Mouse (Mus musculus): ENCODE data around the gene Mss51. TPM values are rescaled to one million over a fixed set of nuclear protein-coding genes. Genes with fewer than 3 reads are reported as not detected.
A peak's percentile ranks its signal among the peaks of the same experiment; 100 is the strongest.

The Mss51 gene
- polyA plus RNA-seq (2016; fragmentation: Nextera tagmentation; extraction: Ambion mirVana): 1.3 and 1.4 TPM in 2 replicates

DNA sequence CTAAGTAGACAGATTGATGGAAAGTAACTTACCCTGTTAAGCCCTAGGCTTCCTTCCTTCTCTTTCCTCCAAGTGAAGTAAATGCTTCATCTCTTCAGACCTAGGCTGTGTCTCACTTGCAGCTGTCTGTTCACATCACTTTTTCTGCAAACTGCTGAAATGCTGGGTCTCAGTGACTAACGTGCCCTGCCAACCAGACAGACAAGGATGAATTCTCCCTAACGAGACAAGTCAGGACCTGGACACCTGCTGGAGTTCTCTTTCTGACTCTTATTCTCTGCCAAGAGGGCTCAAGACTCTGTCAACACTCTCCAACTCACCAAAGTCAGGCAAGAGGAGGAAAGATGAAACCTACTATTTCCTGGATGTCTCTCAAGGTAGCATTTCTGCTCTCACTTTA lies at the start of gene Mss51:
Mss51 (minus strand) TSS at position 299 of the 400 bp plus-strand sequence.
- no peak for ATAC-seq (ENCODE audit: insufficient number of reproducible peaks, insufficient read depth, low FRiP score, low TSS enrichment, low read depth)
- 68% methylated on average over 2 of the region's 2 CpGs for WGBS

DNA sequence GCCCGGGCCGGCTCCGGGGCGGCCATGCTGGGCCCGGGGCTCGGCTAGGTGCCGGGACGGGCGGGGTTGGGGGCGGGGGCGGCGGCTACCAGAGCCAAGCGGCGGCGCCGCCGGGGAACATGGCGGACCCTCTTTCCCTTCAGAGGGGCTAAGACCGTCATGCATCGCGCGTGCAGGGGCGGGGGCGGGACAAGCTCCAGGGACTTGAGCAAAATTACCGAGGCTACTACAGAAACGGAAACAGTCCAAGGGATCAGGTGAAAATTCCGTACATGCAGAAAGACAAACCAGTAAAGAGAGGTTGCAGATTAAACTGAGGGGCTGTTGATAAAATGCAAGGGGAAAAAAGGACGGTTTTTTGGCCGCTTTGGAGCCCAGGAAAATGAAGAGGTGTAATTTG lies 49.7 kb upstream of the Mss51 start, which contains the start of gene Ppp3cb:
Ppp3cb (minus strand) TSS at position 159 of the 400 bp plus-strand sequence.
- peak within 1 kb of the TSS; percentile 94 for H3K4me3 ChIP-seq (replicated peaks)
- peak within 1 kb of the TSS; percentile 99 for H3K27ac ChIP-seq
- peak; percentile 90 for ATAC-seq (ENCODE audit: insufficient number of reproducible peaks, insufficient read depth, low FRiP score, low TSS enrichment, low read depth)
- H3K27me3 ChIP-seq: no peaks in the 10 kb centered on the region
- H3K36me3 ChIP-seq: peaks cover 30% of the 10 kb centered on the region
- peak within 1 kb of the TSS; percentile 61 for H3K4me2 ChIP-seq
- no peaks in the 10 kb centered on the region for H3K9me3 ChIP-seq
- H3K4me1 ChIP-seq (replicated peaks): peaks cover 5% of the 10 kb centered on the region
- WGBS: under 1% methylated on average over 29 of the region's 29 CpGs
- H3K9ac ChIP-seq (replicated peaks): peak within 1 kb of the TSS; percentile 98

More for the DNA sequence above, at the start of gene Mss51:
- H3K27ac ChIP-seq: no peak within 1 kb of the TSS
- no peak within 1 kb of the TSS for H3K4me2 ChIP-seq
- H3K36me3 ChIP-seq: peaks cover 51% of the 10 kb centered on the region
- H3K9me3 ChIP-seq: no peaks in the 10 kb centered on the region
- no peak within 1 kb of the TSS for H3K4me3 ChIP-seq (replicated peaks)
- H3K27me3 ChIP-seq: no peaks in the 10 kb centered on the region
- no peak within 1 kb of the TSS for H3K9ac ChIP-seq (replicated peaks)
- no peaks in the 10 kb centered on the region; the same call in 1 of the 2 replicates for H3K4me1 ChIP-seq (replicated peaks)

DNA sequence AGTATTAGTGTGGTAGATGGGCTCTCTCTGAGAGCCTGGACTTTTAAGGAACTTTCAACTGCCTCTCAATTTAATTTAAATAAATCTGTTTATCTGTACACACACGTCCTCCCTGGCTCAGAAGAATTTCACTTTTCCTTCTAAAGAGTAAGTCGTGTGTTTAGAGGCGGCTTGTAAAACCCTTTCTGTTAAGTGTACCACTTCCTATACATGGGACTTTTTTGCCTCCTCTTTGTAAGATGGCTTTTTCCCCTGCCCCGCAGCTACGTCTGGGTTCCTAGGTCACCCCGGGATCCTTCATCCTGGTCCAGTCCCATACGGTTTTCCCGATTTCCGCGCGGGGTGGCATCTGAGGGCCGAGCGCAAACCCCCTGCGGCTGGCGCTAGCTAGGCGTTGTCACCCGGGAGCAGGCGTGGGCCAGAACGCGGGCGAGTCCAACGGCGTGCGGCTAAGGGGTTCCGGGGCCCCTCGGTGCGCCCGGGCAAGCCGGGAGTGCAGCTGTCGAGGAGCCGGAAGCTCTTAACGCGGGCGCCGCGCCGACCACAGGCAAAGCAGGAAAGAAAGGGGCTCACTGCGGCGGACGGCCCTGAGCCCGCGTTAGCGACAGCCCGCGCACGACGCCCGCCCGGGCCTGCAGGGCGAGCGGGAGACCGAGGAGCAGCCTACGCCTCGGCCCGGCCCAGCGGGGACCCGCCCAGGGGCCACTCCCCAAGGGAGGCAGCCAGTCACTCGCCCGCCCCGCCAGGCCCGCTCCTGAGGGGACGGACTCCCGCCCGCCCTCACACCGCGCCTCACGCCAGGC lies 49.0 kb upstream of the Mss51 start:
- Histone ChIP-seq H3K4me2 (peak overlapping the region; percentile 61), H3K36me3 (peaks cover 26% of the 10 kb centered on the region), H3K9me3 (no peaks in the 10 kb centered on the region), H3K4me3 (replicated peaks) (peak overlapping the region; percentile 94), H3K27me3 (no peaks in the 10 kb centered on the region), H3K27ac (peak overlapping the region; percentile 99), H3K9ac (replicated peaks) (peak overlapping the region; percentile 98), H3K4me1 (replicated peaks) (peaks cover 5% of the 10 kb centered on the region)
- WGBS: under 1% methylated on average over 60 of the region's 67 CpGs
- peak; percentile 94 for ATAC-seq (ENCODE audit: insufficient number of reproducible peaks, insufficient read depth, low FRiP score, low TSS enrichment, low read depth)

DNA sequence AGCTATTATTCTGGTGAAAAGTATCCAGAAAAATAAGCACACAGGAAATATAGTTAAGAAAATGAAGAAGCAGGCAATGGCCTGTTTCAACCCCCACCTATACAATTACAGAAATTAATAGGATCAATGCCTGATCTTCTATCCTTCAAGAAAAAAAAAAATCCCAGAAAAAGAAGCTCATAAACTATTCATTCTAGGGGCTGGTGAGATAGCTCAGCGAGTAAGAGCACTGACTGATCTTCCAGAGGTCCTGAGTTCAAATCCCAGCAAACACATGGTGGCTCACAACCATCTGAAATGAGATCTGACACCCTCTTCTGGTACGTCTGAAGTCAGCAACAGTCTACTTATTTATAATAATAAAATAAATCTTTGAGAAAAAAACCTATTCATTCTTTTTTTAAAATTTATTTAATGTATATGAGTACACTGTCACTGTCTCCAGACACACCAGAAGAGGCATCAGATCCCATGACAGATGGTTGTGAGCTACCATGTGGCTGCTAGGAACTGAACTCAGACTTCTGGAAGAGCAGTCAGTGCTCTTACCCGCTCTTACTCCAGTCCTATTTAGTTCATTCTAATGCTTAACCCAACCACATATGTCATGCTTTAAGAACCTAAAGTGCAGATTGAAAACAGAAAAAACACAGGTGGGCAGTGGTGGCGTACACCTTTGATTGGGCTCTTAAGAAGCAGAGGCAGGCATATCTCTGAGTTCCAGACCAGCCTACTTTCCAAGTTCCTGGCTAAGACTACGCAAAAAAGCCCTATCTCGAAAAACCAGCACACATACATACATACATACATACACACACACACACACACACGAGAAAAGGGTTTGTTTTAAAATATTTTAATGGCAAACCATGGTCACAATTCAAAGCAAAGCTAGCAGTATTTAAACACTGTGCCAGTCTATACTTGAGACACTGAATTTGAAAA lies 48.0 kb upstream of the Mss51 start:
- peaks cover 5% of the 10 kb centered on the region for H3K4me1 ChIP-seq (replicated peaks)
- H3K4me3 ChIP-seq (replicated peaks): peak overlapping the region; percentile 94
- H3K36me3 ChIP-seq: peaks cover 17% of the 10 kb centered on the region
- no peaks in the 10 kb centered on the region for H3K9me3 ChIP-seq
- H3K27me3 ChIP-seq: no peaks in the 10 kb centered on the region
- ATAC-seq (ENCODE audit: insufficient number of reproducible peaks, insufficient read depth, low FRiP score, low TSS enrichment, low read depth): no peak
- H3K9ac ChIP-seq (replicated peaks): no peak overlapping the region
- peak overlapping the region; percentile 61 for H3K4me2 ChIP-seq
- no peak overlapping the region for H3K27ac ChIP-seq
- 81% methylated on average over 7 of the region's 7 CpGs for WGBS

DNA sequence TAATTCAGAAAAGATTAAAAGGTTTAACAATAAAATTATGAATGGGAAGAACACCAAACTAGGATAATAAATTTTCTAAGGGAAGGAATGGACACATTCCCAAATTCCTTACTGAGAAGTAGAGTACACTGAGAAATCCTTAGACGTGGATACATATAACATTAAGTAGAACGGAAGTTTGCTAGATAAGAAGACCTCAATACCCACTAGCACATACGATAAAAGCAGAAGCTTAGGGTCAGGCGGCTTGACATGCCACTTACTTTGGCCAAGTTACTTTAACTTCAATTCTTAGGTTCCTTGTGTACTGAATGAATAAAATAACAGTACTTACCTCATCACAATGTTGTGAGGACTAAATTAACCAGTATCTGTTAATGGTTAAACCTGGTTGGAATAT lies 32.9 kb upstream of the Mss51 start:
- no peak overlapping the region for H3K4me3 ChIP-seq (replicated peaks)
- no peak overlapping the region for H3K27ac ChIP-seq
- H3K4me1 ChIP-seq (replicated peaks): no peaks in the 10 kb centered on the region
- H3K36me3 ChIP-seq: 0 out of 2 replicates have a peak, but pooled peaks cover under 1% of the 10 kb centered on the region
- H3K27me3 ChIP-seq: no peaks in the 10 kb centered on the region
- no peak overlapping the region for H3K4me2 ChIP-seq
- WGBS: 93% methylated on average over 4 of the region's 4 CpGs
- ATAC-seq (ENCODE audit: insufficient number of reproducible peaks, insufficient read depth, low FRiP score, low TSS enrichment, low read depth): no peak
- H3K9me3 ChIP-seq: no peaks in the 10 kb centered on the region
- no peak overlapping the region for H3K9ac ChIP-seq (replicated peaks)

DNA sequence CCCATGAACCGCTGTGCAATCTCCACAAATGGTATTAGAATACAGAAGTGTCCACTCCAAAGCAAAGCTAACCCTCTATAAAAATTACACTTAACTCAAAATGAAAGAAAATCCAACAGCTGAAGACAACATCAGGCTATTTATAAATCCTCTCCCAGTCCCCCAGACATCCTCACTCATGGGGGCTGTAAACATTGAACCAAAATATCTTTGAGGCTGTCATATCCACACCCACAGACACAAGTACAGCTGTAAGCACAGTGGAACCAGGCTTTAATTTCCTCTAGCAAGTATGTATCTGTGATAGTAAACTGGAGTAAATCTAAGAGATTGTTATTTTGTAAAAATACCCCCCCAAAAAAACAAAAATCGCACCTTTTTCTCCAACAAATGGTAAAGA lies 23.5 kb upstream of the Mss51 start:
- ATAC-seq (ENCODE audit: insufficient number of reproducible peaks, insufficient read depth, low FRiP score, low TSS enrichment, low read depth): no peak
- H3K4me3 ChIP-seq (replicated peaks): no peak overlapping the region
- H3K9ac ChIP-seq (replicated peaks): no peak overlapping the region
- no peaks in the 10 kb centered on the region for H3K27me3 ChIP-seq
- H3K9me3 ChIP-seq: no peaks in the 10 kb centered on the region
- peaks cover 53% of the 10 kb centered on the region for H3K36me3 ChIP-seq
- WGBS: 95% methylated on average over 2 of the region's 2 CpGs
- H3K27ac ChIP-seq: no peak overlapping the region
- H3K4me2 ChIP-seq: no peak overlapping the region
- no peaks in the 10 kb centered on the region for H3K4me1 ChIP-seq (replicated peaks)

DNA sequence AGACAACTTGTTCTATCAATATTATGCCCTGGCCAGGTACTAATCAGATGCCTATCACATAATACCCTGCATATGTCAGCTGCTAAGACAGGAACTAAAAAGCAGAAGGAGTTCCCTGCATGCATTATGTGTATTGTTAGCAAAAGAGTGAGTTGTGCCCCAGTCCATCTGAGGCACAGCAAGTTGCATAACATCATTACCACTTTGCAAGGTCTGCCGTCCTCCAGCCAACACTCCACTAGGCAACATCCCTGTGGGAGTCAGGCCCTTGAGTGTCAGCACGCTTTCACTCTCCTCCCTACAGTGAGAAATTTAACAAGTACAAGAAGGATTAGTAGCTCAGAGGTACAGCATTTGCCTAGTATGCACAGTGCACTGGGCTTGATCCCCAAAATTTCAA lies 11.7 kb upstream of the Mss51 start:
- WGBS: 72% methylated on average over 2 of the region's 2 CpGs
- Histone ChIP-seq H3K4me3 (replicated peaks) (no peak overlapping the region), H3K36me3 (peaks cover 33% of the 10 kb centered on the region), H3K27ac (no peak overlapping the region), H3K4me2 (no peak overlapping the region), H3K4me1 (replicated peaks) (no peaks in the 10 kb centered on the region), H3K27me3 (no peaks in the 10 kb centered on the region), H3K9ac (replicated peaks) (no peak overlapping the region), H3K9me3 (no peaks in the 10 kb centered on the region)
- no peak for ATAC-seq (ENCODE audit: insufficient number of reproducible peaks, insufficient read depth, low FRiP score, low TSS enrichment, low read depth)

DNA sequence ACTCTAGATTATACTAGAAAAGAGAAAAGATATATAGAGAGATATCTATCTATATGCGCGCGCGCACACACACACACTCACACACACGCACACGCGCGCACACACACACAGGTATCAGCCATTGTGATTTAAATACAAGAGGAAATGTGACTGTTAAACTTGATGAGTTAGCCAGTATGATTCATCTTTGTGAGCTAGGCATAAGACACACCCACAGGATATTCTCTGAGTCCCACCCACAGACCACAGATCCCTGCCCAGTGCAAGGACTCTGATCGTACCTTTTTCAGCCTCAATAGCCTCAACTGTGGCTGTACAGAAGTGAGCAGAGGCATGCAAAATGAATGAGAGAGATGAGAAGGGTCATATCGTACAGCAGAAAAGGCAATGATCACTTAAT lies 6.3 kb upstream of the Mss51 start:
- H3K27me3 ChIP-seq: no peaks in the 10 kb centered on the region
- H3K4me3 ChIP-seq (replicated peaks): no peak overlapping the region
- no peak overlapping the region for H3K27ac ChIP-seq
- ATAC-seq (ENCODE audit: insufficient number of reproducible peaks, insufficient read depth, low FRiP score, low TSS enrichment, low read depth): no peak
- H3K9ac ChIP-seq (replicated peaks): no peak overlapping the region
- H3K4me1 ChIP-seq (replicated peaks): no peaks in the 10 kb centered on the region
- H3K9me3 ChIP-seq: no peaks in the 10 kb centered on the region
- WGBS: 96% methylated on average over 10 of the region's 10 CpGs
- peaks cover 37% of the 10 kb centered on the region for H3K36me3 ChIP-seq
- no peak overlapping the region for H3K4me2 ChIP-seq

DNA sequence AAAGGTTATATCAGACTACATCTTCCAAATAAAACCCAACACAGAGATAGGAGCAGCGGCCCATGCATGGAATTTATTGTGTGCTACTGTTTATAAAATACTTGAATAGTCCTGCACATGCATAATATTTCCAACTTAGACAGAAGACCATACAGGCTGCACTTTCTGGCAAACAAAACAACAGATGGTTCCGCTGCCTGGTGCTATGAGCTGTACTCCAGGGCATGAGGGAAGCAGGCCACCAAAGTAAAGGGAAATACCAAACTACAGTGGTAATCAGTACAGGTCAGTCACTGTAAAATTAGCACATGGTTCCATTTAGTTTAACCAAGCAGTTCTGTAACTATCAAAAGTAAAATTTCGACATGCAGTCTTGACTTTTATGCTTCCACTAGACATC lies 3.3 kb upstream of the Mss51 start:
- no peak for ATAC-seq (ENCODE audit: insufficient number of reproducible peaks, insufficient read depth, low FRiP score, low TSS enrichment, low read depth)
- Histone ChIP-seq H3K4me1 (replicated peaks) (no peaks in the 10 kb centered on the region), H3K36me3 (peaks cover 51% of the 10 kb centered on the region), H3K9me3 (no peaks in the 10 kb centered on the region), H3K9ac (replicated peaks) (no peak overlapping the region), H3K4me2 (no peak overlapping the region), H3K27ac (no peak overlapping the region), H3K27me3 (no peaks in the 10 kb centered on the region), H3K4me3 (replicated peaks) (no peak overlapping the region)
- WGBS: 88% methylated on average over 3 of the region's 3 CpGs

DNA sequence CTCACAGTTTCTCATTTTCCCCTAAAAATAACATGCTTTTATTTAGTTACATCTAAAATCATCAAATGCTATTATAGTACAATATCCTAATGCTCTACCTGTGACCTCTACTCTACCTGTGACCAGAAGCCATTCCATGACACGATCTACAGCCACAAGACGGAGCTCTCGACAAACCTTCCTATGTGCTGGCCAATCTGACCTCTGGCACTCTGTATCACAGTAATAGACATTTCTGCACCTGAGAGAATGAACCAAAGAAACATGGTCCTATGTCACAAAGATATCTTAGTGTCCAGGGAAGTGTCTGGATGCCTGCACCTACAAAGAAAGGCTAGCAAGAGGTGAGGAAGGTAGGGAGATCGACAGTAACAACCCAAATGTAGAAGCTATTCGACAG lies 10.7 kb downstream of the Mss51 start:
- peaks cover 60% of the 10 kb centered on the region for H3K36me3 ChIP-seq
- no peak overlapping the region for H3K9ac ChIP-seq (replicated peaks)
- no peak for ATAC-seq (ENCODE audit: insufficient number of reproducible peaks, insufficient read depth, low FRiP score, low TSS enrichment, low read depth)
- 97% methylated on average over 5 of the region's 5 CpGs for WGBS
- H3K4me1 ChIP-seq (replicated peaks): no peaks in the 10 kb centered on the region
- no peak overlapping the region for H3K4me3 ChIP-seq (replicated peaks)
- no peak overlapping the region for H3K4me2 ChIP-seq
- no peaks in the 10 kb centered on the region for H3K9me3 ChIP-seq
- H3K27me3 ChIP-seq: no peaks in the 10 kb centered on the region
- H3K27ac ChIP-seq: no peak overlapping the region

DNA sequence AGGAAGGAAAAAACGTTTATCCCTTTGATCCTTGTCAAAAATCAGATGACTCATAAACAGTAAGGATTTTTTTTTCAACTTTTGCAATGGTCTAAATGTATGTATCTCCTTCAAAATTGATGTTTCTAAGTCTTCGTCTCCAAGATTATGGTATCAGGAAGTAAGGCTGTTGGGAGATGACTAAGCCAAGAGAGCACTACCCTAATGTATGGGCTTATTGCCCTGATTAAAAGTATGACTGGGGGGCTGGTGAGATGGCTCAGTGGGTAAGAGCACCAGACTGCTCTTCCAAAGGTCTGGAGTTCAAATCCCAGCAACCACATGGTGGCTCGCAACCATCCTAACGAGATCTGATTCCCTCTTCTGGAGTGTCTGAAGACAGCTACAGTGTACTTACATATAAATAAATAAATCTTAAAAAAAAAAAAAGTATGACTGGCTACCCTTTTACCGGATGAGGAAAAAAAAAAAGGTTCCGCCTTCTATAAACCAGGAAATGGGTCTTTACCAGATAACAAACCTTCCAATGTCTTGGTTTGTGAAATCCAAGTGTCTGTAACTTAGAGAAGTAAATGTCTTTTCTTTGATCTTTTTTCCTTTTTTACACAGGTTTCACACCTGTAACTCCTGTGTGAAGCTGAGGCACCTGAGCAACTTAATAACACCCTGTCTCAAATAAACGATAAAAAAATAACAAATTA lies 14.5 kb downstream of the Mss51 start:
- 87% methylated on average over 7 of the region's 7 CpGs for WGBS
- Histone ChIP-seq H3K27ac (no peak overlapping the region), H3K4me1 (replicated peaks) (peaks cover 17% of the 10 kb centered on the region), H3K9me3 (no peaks in the 10 kb centered on the region), H3K4me3 (replicated peaks) (no peak overlapping the region), H3K4me2 (no peak overlapping the region), H3K36me3 (peaks cover 38% of the 10 kb centered on the region), H3K27me3 (no peaks in the 10 kb centered on the region), H3K9ac (replicated peaks) (no peak overlapping the region)
- no peak for ATAC-seq (ENCODE audit: insufficient number of reproducible peaks, insufficient read depth, low FRiP score, low TSS enrichment, low read depth)
